Mouse (Mus musculus) hindbrain, embryonic 11.5 days (tissue): ENCODE data around the gene Zfp821. TPM values are rescaled to one million over a fixed set of nuclear protein-coding genes. Genes with fewer than 3 reads are reported as not detected.
A peak's percentile ranks its signal among the peaks of the same experiment; 100 is the strongest.

Experiments
- ATAC-seq: fragments of 200-750 bp; cut with Nextera tagmentation; 2 replicates; pipeline ENCODE4 v1.8.0; 2017; ENCODE audit warnings: mild to moderate bottlenecking, moderate TSS enrichment, moderate library complexity; ENCODE audit not compliant: low FRiP score
- DNase-seq: peaks from one replicate; pipeline ENCODE4 v3.0.0-alpha.2; 2015; ENCODE audit warnings: low spot score
- H3K27ac ChIP-seq: fragments of 300-500 bp; sonication (generic); 2 replicates; pipeline ENCODE4 v1.5.1; 2014; ENCODE audit warnings: mild to moderate bottlenecking, low read depth, low read length
- H3K27me3 ChIP-seq: fragments of 300-500 bp; sonication (generic); 2 replicates; pipeline ENCODE4 v1.6.1; 2014; ENCODE audit warnings: mild to moderate bottlenecking, low read length, moderate library complexity, mixed read lengths; ENCODE audit not compliant: control insufficient read depth, insufficient read depth
- H3K36me3 ChIP-seq: fragments of 300-500 bp; sonication (generic); 2 replicates; pipeline ENCODE4 v1.6.1; 2014; ENCODE audit warnings: mild to moderate bottlenecking, low read length, moderate library complexity, mixed read lengths; ENCODE audit not compliant: control insufficient read depth, insufficient read depth
- H3K4me1 ChIP-seq: fragments of 300-500 bp; sonication (generic); replicated peaks from 2 replicates; pipeline ENCODE4 v1.6.1; 2014; ENCODE audit warnings: low read length, mixed read lengths; ENCODE audit not compliant: control insufficient read depth, insufficient read depth
- H3K4me2 ChIP-seq: fragments of 300-500 bp; sonication (generic); replicated peaks from 2 replicates; pipeline ENCODE4 v1.6.1; 2014; ENCODE audit warnings: mild to moderate bottlenecking, low read depth, low read length
- H3K4me3 ChIP-seq: fragments of 300-500 bp; sonication (generic); 2 replicates; pipeline ENCODE4 v1.5.1; 2014; ENCODE audit warnings: low read depth, low read length
- H3K9ac ChIP-seq: fragments of 300-500 bp; sonication (generic); 2 replicates; pipeline ENCODE4 v1.6.1; 2014; ENCODE audit warnings: low read depth, low read length
- H3K9me3 ChIP-seq: fragments of 300-500 bp; sonication (generic); 2 replicates; pipeline ENCODE4 v1.6.1; 2016; ENCODE audit warnings: low read length; ENCODE audit not compliant: control insufficient read depth
- WGBS: fragments of 180-500 bp; shearing (Covaris S2); extraction: QIAGEN DNeasy Blood & Tissue Kit; methylation state at CpG from one replicate; pipeline ENCODE4 v1.1.7; 2014; 5-methylcytosine and 5-hydroxymethylcytosine counted together
- polyA plus RNA-seq: library from polyadenylated mRNA; unstranded; fragments of >200 nt; fragmentation: Nextera tagmentation; extraction: Ambion mirVana; gene quantifications from 2 replicates; pipeline ENCODE4 v1.2.1, GENCODE M21; 2014

Gene Zfp821
- polyA plus RNA-seq = 53.0 and 59.1 TPM in 2 replicates

GRCm38 (mm10) chr8:109705320-109706075 is at the start of gene Zfp821:
Zfp821 (plus strand) TSS chr8:109705546.
- Histone ChIP-seq H3K9me3 (no peaks in the 10 kb centered on the region), H3K27ac (peak within 1 kb of the TSS; percentile 94), H3K36me3 (0 out of 2 replicates have a peak, but pooled peaks cover 5% of the 10 kb centered on the region), H3K27me3 (peaks cover 3% of the 10 kb centered on the region; the same call in 1 of the 2 replicates), H3K4me2 (peak within 1 kb of the TSS; percentile 64), H3K9ac (peak within 1 kb of the TSS; percentile 99), H3K4me3 (peak within 1 kb of the TSS; percentile 99), H3K4me1 (peaks cover 5% of the 10 kb centered on the region; the same call in 1 of the 2 replicates)
- under 1% methylated on average over 66 of the region's 100 CpGs for WGBS
- peak; percentile 99 for DNase-seq
- ATAC-seq = peak; percentile 88

DNA sequence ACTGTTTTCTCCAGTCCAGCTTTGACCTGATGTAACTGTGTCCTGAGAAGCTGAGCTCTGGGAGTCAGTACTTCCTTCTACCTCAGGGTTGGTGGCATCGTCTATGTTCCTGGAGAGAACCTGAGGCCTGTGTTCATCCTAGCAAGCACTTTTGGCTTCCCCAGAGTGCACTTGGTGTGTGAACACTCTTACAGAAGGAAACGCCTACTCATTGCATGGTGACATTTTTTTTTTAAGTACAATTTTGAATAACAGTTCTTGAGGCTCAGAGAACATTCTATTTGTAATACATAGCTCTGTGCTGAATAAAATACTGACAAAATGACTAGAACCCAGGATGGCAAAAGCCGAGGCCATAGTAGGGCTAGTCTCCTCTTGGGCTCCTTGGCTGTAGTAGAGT is 48.5 kb upstream of the Zfp821 start:
- WGBS = 86% methylated on average over 3 of the region's 3 CpGs
- no peak for ATAC-seq
- Histone ChIP-seq H3K4me1 (no peaks in the 10 kb centered on the region), H3K4me2 (no peak overlapping the region), H3K27ac (no peak overlapping the region), H3K9ac (no peak overlapping the region), H3K36me3 (no peaks in the 10 kb centered on the region), H3K9me3 (no peaks in the 10 kb centered on the region), H3K27me3 (no peaks in the 10 kb centered on the region), H3K4me3 (no peak overlapping the region)
- DNase-seq = no peak

DNA sequence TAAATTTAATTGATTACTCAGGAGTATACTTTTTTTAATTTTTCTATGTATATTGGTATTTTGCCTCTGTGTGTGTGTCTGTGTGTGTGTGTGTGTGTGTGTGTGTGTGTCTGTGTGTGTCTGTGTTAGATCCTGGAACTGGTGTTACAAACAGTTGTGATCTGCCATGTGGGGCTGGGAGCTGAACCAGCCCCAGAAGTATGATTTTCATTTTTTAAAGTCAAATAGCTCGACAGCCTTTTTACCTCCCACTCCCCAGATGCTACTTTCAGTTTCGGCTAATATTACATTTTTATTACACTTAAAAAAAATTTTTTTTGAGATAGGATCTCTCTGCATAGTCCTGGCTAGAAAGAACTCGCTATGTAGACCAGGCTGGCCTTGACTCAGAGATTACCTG is 43.0 kb upstream of the Zfp821 start:
- no peak overlapping the region for H3K4me2 ChIP-seq
- no peak overlapping the region for H3K4me3 ChIP-seq
- no peak overlapping the region for H3K9ac ChIP-seq
- H3K27ac ChIP-seq = no peak overlapping the region
- ATAC-seq = no peak
- H3K27me3 ChIP-seq = no peaks in the 10 kb centered on the region
- no peaks in the 10 kb centered on the region for H3K9me3 ChIP-seq
- H3K4me1 ChIP-seq = no peaks in the 10 kb centered on the region
- no peaks in the 10 kb centered on the region for H3K36me3 ChIP-seq
- WGBS = 88% methylated on average over 3 of the region's 3 CpGs
- DNase-seq = no peak

- H3K9ac ChIP-seq = no peak overlapping the region
- H3K4me3 ChIP-seq = no peak overlapping the region
- no peak overlapping the region for H3K27ac ChIP-seq
- no peaks in the 10 kb centered on the region; the same call in 1 of the 2 replicates for H3K36me3 ChIP-seq
- H3K4me1 ChIP-seq = no peaks in the 10 kb centered on the region
- DNase-seq (no peak), ATAC-seq (no peak)
- no peak overlapping the region for H3K4me2 ChIP-seq
- no peaks in the 10 kb centered on the region for H3K27me3 ChIP-seq
- WGBS = 87% methylated on average over 5 of the region's 5 CpGs
- no peaks in the 10 kb centered on the region for H3K9me3 ChIP-seq
Observed at GRCm38 (mm10) chr8:109666616-109667015, 38.7 kb upstream of the Zfp821 start.

- Histone ChIP-seq H3K27me3 (no peaks in the 10 kb centered on the region), H3K9me3 (no peaks in the 10 kb centered on the region), H3K4me2 (no peak overlapping the region), H3K9ac (no peak overlapping the region), H3K27ac (no peak overlapping the region), H3K36me3 (peaks cover 18% of the 10 kb centered on the region), H3K4me3 (no peak overlapping the region), H3K4me1 (no peaks in the 10 kb centered on the region)
- DNase-seq (no peak), ATAC-seq (no peak)
- 91% methylated on average over 5 of the region's 5 CpGs for WGBS
Observed at GRCm38 (mm10) chr8:109672656-109673055, 32.7 kb upstream of the Zfp821 start.

- DNase-seq = no peak
- H3K4me3 ChIP-seq = no peak overlapping the region
- no peak overlapping the region for H3K27ac ChIP-seq
- peaks cover 18% of the 10 kb centered on the region for H3K36me3 ChIP-seq
- H3K27me3 ChIP-seq = no peaks in the 10 kb centered on the region
- 86% methylated on average over 2 of the region's 2 CpGs for WGBS
- no peak overlapping the region for H3K9ac ChIP-seq
- H3K9me3 ChIP-seq = no peaks in the 10 kb centered on the region
- H3K4me1 ChIP-seq = no peaks in the 10 kb centered on the region
- H3K4me2 ChIP-seq = no peak overlapping the region
- ATAC-seq = no peak
Observed at GRCm38 (mm10) chr8:109673596-109673995, 31.8 kb upstream of the Zfp821 start.

GRCm38 (mm10) chr8:109675896-109676643 is 29.3 kb upstream of the Zfp821 start:
- DNase-seq (no peak), ATAC-seq (no peak)
- Histone ChIP-seq H3K27me3 (no peaks in the 10 kb centered on the region), H3K9ac (no peak overlapping the region), H3K4me2 (no peak overlapping the region), H3K4me1 (no peaks in the 10 kb centered on the region), H3K27ac (no peak overlapping the region), H3K9me3 (no peaks in the 10 kb centered on the region), H3K4me3 (no peak overlapping the region), H3K36me3 (peaks cover 20% of the 10 kb centered on the region)
- 94% methylated on average over 9 of the region's 9 CpGs for WGBS

- Histone ChIP-seq H3K9me3 (no peaks in the 10 kb centered on the region), H3K27ac (no peak overlapping the region), H3K36me3 (0 out of 2 replicates have a peak, but pooled peaks cover 8% of the 10 kb centered on the region), H3K9ac (no peak overlapping the region), H3K4me3 (no peak overlapping the region), H3K4me2 (no peak overlapping the region), H3K4me1 (no peaks in the 10 kb centered on the region), H3K27me3 (no peaks in the 10 kb centered on the region)
- no peak for DNase-seq
- 93% methylated on average over 3 of the region's 3 CpGs for WGBS
- ATAC-seq = no peak
Observed at GRCm38 (mm10) chr8:109681535-109681934, 23.8 kb upstream of the Zfp821 start.
